Mouse (Mus musculus) forebrain, embryonic 10.5 days (tissue): ENCODE results near the gene Slc34a1. TPM values are rescaled to one million over a fixed set of nuclear protein-coding genes. Genes with fewer than 3 reads are reported as not detected.
A peak's percentile ranks its signal among the peaks of the same experiment; 100 is the strongest.

ENCODE experiments used
- DNase-seq: peaks from one replicate; pipeline ENCODE4 v3.0.0-alpha.2; 2017; ENCODE audit warnings: low spot score; ENCODE audit errors: extremely low spot score
- H3K27ac ChIP-seq: fragments of 300-500 bp; sonication (generic); 2 replicates; pipeline ENCODE4 v1.5.1; 2016; ENCODE audit warnings: mild to moderate bottlenecking
- H3K27me3 ChIP-seq: fragments of 300-500 bp; sonication (generic); 2 replicates; pipeline ENCODE4 v1.6.1; 2016; ENCODE audit warnings: mild to moderate bottlenecking; ENCODE audit not compliant: poor library complexity, severe bottlenecking
- H3K36me3 ChIP-seq: fragments of 300-500 bp; sonication (generic); replicated peaks from 2 replicates; pipeline ENCODE4 v1.6.1; 2016; ENCODE audit warnings: mild to moderate bottlenecking, moderate library complexity
- H3K4me1 ChIP-seq: fragments of 300-500 bp; sonication (generic); 2 replicates; pipeline ENCODE4 v1.6.1; 2016
- H3K4me3 ChIP-seq: fragments of 300-500 bp; sonication (generic); 2 replicates; pipeline ENCODE4 v1.5.1; 2016; ENCODE audit warnings: mild to moderate bottlenecking, moderate library complexity
- H3K9me3 ChIP-seq: fragments of 300-500 bp; sonication (generic); 2 replicates; pipeline ENCODE4 v1.6.1; 2016; ENCODE audit warnings: mild to moderate bottlenecking, moderate library complexity
- WGBS: fragments of 180-500 bp; shearing (Covaris S2); methylation state at CpG from one replicate; pipeline ENCODE4 v1.1.7; 2016; 5-methylcytosine and 5-hydroxymethylcytosine counted together
- polyA plus RNA-seq: library from polyadenylated mRNA; unstranded; fragments of >200 nt; fragmentation: Nextera tagmentation; extraction: Ambion mirVana; gene quantifications from 2 replicates; pipeline ENCODE4 v1.2.1, GENCODE M21; 2016

The Slc34a1 gene
- polyA plus RNA-seq, result not detected in 2 replicates

GRCm38 (mm10) chr13:55398088-55398487 lies at the start of gene Slc34a1:
Gene Slc34a1 (plus strand): TSS chr13:55398187.
- no peaks in the 10 kb centered on the region for H3K36me3 ChIP-seq
- H3K4me3 ChIP-seq, result no peak within 1 kb of the TSS
- no peak within 1 kb of the TSS for H3K27ac ChIP-seq
- peaks cover 2% of the 10 kb centered on the region for H3K4me1 ChIP-seq
- DNase-seq, result no peak
- H3K9me3 ChIP-seq, result no peaks in the 10 kb centered on the region
- WGBS, result 97% methylated on average over 1 of the region's 1 CpGs
- H3K27me3 ChIP-seq, result peaks cover 17% of the 10 kb centered on the region

GRCm38 (mm10) chr13:55361145-55361544 lies 36.8 kb upstream of the Slc34a1 start:
- peaks cover 51% of the 10 kb centered on the region for H3K36me3 ChIP-seq
- no peak for DNase-seq
- H3K9me3 ChIP-seq, result no peaks in the 10 kb centered on the region
- no peaks in the 10 kb centered on the region for H3K27me3 ChIP-seq
- H3K4me3 ChIP-seq, result peak overlapping the region; percentile 97
- H3K27ac ChIP-seq, result no peak overlapping the region
- H3K4me1 ChIP-seq, result peaks cover 19% of the 10 kb centered on the region

GRCm38 (mm10) chr13:55361974-55362452 lies 36.0 kb upstream of the Slc34a1 start:
- Histone ChIP-seq H3K27me3 (no peaks in the 10 kb centered on the region), H3K27ac (peak overlapping the region; percentile 95), H3K4me1 (peaks cover 19% of the 10 kb centered on the region), H3K36me3 (peaks cover 42% of the 10 kb centered on the region), H3K9me3 (no peaks in the 10 kb centered on the region), H3K4me3 (peak overlapping the region; percentile 97)
- under 1% methylated on average over 32 of the region's 32 CpGs for WGBS
- no peak for DNase-seq

GRCm38 (mm10) chr13:55362453-55363060 lies 35.4 kb upstream of the Slc34a1 start, which contains the start of gene Lman2:
Gene Lman2 (minus strand): TSS chr13:55362783.
- peak within 1 kb of the TSS; percentile 97 for H3K4me3 ChIP-seq
- WGBS, result under 1% methylated on average over 35 of the region's 35 CpGs
- DNase-seq, result peak; percentile 97
- H3K27me3 ChIP-seq, result no peaks in the 10 kb centered on the region
- H3K4me1 ChIP-seq, result peaks cover 19% of the 10 kb centered on the region
- peak within 1 kb of the TSS; percentile 95 for H3K27ac ChIP-seq
- H3K9me3 ChIP-seq, result no peaks in the 10 kb centered on the region
- H3K36me3 ChIP-seq, result peaks cover 37% of the 10 kb centered on the region

- H3K36me3 ChIP-seq, result no peaks in the 10 kb centered on the region
- WGBS, result 83% methylated on average over 7 of the region's 7 CpGs
- no peaks in the 10 kb centered on the region for H3K9me3 ChIP-seq
- H3K4me1 ChIP-seq, result no peaks in the 10 kb centered on the region
- no peak overlapping the region for H3K4me3 ChIP-seq
- no peak overlapping the region for H3K27ac ChIP-seq
- DNase-seq, result no peak
- peaks cover 9% of the 10 kb centered on the region for H3K27me3 ChIP-seq
Measured at GRCm38 (mm10) chr13:55368401-55368800, 29.6 kb upstream of the Slc34a1 start.

GRCm38 (mm10) chr13:55369531-55370114 lies 28.4 kb upstream of the Slc34a1 start, which contains the start of gene Rgs14:
Gene Rgs14 (plus strand): TSS chr13:55369732.
- Histone ChIP-seq H3K27ac (no peak within 1 kb of the TSS), H3K36me3 (no peaks in the 10 kb centered on the region), H3K4me3 (no peak within 1 kb of the TSS), H3K27me3 (peaks cover 21% of the 10 kb centered on the region), H3K4me1 (no peaks in the 10 kb centered on the region), H3K9me3 (no peaks in the 10 kb centered on the region)
- 70% methylated on average over 13 of the region's 13 CpGs for WGBS
- DNase-seq, result no peak

GRCm38 (mm10) chr13:55370234-55370633 lies 27.8 kb upstream of the Slc34a1 start:
- peaks cover 25% of the 10 kb centered on the region for H3K27me3 ChIP-seq
- no peaks in the 10 kb centered on the region for H3K4me1 ChIP-seq
- 67% methylated on average over 3 of the region's 3 CpGs for WGBS

GRCm38 (mm10) chr13:55371007-55371681 lies 26.8 kb upstream of the Slc34a1 start:
- WGBS, result 72% methylated on average over 8 of the region's 8 CpGs
- H3K4me3 ChIP-seq, result no peak overlapping the region
- no peak for DNase-seq
- peaks cover 34% of the 10 kb centered on the region for H3K27me3 ChIP-seq
- no peaks in the 10 kb centered on the region for H3K36me3 ChIP-seq
- H3K9me3 ChIP-seq, result no peaks in the 10 kb centered on the region
- no peaks in the 10 kb centered on the region for H3K4me1 ChIP-seq
- H3K27ac ChIP-seq, result no peak overlapping the region

More at GRCm38 (mm10) chr13:55370234-55370633, 27.8 kb upstream of the Slc34a1 start:
- Histone ChIP-seq H3K36me3 (no peaks in the 10 kb centered on the region), H3K27ac (no peak overlapping the region), H3K4me3 (no peak overlapping the region), H3K9me3 (no peaks in the 10 kb centered on the region)
- DNase-seq, result no peak

GRCm38 (mm10) chr13:55371740-55372139 lies 26.2 kb upstream of the Slc34a1 start:
- peaks cover 38% of the 10 kb centered on the region for H3K27me3 ChIP-seq
- no peak overlapping the region for H3K27ac ChIP-seq
- H3K36me3 ChIP-seq, result no peaks in the 10 kb centered on the region
- WGBS, result 67% methylated on average over 5 of the region's 5 CpGs
- H3K4me1 ChIP-seq, result no peaks in the 10 kb centered on the region
- no peak overlapping the region for H3K4me3 ChIP-seq
- H3K9me3 ChIP-seq, result no peaks in the 10 kb centered on the region
- DNase-seq, result no peak

GRCm38 (mm10) chr13:55374206-55374924 lies 23.6 kb upstream of the Slc34a1 start:
- Histone ChIP-seq H3K9me3 (no peaks in the 10 kb centered on the region), H3K4me3 (no peak overlapping the region), H3K27me3 (peaks cover 62% of the 10 kb centered on the region), H3K36me3 (no peaks in the 10 kb centered on the region), H3K4me1 (peaks cover 7% of the 10 kb centered on the region), H3K27ac (no peak overlapping the region)
- 80% methylated on average over 6 of the region's 6 CpGs for WGBS
- DNase-seq, result no peak

GRCm38 (mm10) chr13:55375877-55376276 lies 22.1 kb upstream of the Slc34a1 start:
- 76% methylated on average over 2 of the region's 2 CpGs for WGBS
- Histone ChIP-seq H3K36me3 (no peaks in the 10 kb centered on the region), H3K4me3 (no peak overlapping the region), H3K27me3 (peaks cover 77% of the 10 kb centered on the region), H3K27ac (no peak overlapping the region), H3K4me1 (peaks cover 11% of the 10 kb centered on the region), H3K9me3 (no peaks in the 10 kb centered on the region)
- DNase-seq, result no peak

- H3K27ac ChIP-seq, result no peak overlapping the region
- H3K4me1 ChIP-seq, result peaks cover 11% of the 10 kb centered on the region
- DNase-seq, result no peak
- peak overlapping the region; percentile 35 for H3K4me3 ChIP-seq
- 5% methylated on average over 32 of the region's 32 CpGs for WGBS
- H3K36me3 ChIP-seq, result no peaks in the 10 kb centered on the region
- H3K9me3 ChIP-seq, result no peaks in the 10 kb centered on the region
- H3K27me3 ChIP-seq, result peaks cover 88% of the 10 kb centered on the region
Measured at GRCm38 (mm10) chr13:55378907-55379580, 18.9 kb upstream of the Slc34a1 start.
